Comparison of ENCODE assay signal across 9 mouse cellular contexts in the genomic region with DNA sequence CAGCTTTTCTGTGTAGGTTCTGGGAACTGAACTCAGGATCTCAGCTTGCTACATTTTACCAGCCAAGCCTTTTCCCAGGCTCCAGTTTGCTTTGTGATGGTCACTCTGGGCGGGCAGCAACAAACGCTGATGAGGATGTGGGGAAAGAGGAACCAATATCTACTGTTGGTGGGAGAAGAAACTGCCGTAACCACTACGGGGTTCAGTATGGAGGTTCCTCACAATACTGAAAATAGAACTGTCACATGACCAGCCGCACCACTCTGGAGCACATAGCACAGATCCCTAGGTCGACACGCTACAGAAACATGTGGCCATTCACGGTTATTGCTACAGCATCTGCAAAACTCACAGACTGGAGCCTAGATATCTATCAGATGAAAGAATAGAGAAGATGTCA. TPM values are rescaled to one million over a fixed set of nuclear protein-coding genes. Genes with fewer than 3 reads are reported as not detected.
DNase-seq lines count a peak whose midpoint lies in the region; ATAC-seq and TF ChIP-seq lines count a peak whose summit lies in the region.
"Had no signal": no experiment of that assay in that cellular context is flagged by ENCODE, and none has a peak within 500 bp of the region (broad histone marks: within the 10 kb centered on the region; RNA-seq: fewer than 3 reads in every experiment).

No protein-coding gene starts in this region.

- no peaks in the 10 kb centered on the region for H3K27me3 ChIP-seq in kidney, adult 2 months (replicated peaks; ENCODE audit: control insufficient read depth, insufficient read depth, low read length)
- H3K27me3 ChIP-seq in liver, postnatal 0 days (ENCODE audit: insufficient read depth, low read length) = no peaks in the 10 kb centered on the region

- TF ChIP-seq POLR2A in kidney, adult 2 months (IDR thresholded peaks at IDR 0.05; ENCODE audit: low read depth, low read length) = no peak
- no peak for TF ChIP-seq POLR2A in bone marrow macrophage, adult 2 months (IDR thresholded peaks at IDR 0.05; ENCODE audit: borderline replicate concordance, low read depth, low read length)

- no peaks in the 10 kb centered on the region for H3K36me3 ChIP-seq in kidney, adult 2 months (ENCODE audit: control insufficient read depth, insufficient read depth, low read length)
- H3K36me3 ChIP-seq in liver, postnatal 0 days (replicated peaks; ENCODE audit: insufficient read depth, low read length) = no peaks in the 10 kb centered on the region

- TF ChIP-seq EP300 in liver, postnatal 0 days (IDR thresholded peaks at IDR 0.05; ENCODE audit: low read depth) = no peak

- DNase-seq in kidney, adult 2 months = peak; percentile 19
- no peak for DNase-seq in kidney, postnatal 36 days
- peak; percentile 28 for DNase-seq in liver, postnatal 0 days
- peak; percentile 25 for DNase-seq in spleen, adult 12 weeks (ENCODE audit: low spot score)
- no peak for DNase-seq in kidney, adult 8-10 months
- no peak for DNase-seq in thymus, postnatal 36 days
- DNase-seq in adrenal gland, adult 18-20 months (ENCODE audit: low spot score in 2 of 2) = no peak
- DNase-seq: adrenal gland, postnatal 36 days had no signal

- no peak overlapping the region for H3K4me3 ChIP-seq in kidney, adult 2 months (ENCODE audit: insufficient read depth, low read depth, low read length)
- H3K4me3 ChIP-seq in bone marrow macrophage, adult 2 months (ENCODE audit: insufficient read depth, low read length) = peak overlapping the region; percentile 44
- H3K4me3 ChIP-seq in liver, postnatal 0 days (ENCODE audit: low read depth, low read length) = no peak overlapping the region

- H3K27ac ChIP-seq in kidney, adult 2 months (ENCODE audit: insufficient read depth, low read depth, low read length) = no peak overlapping the region
- peak overlapping the region; percentile 90 for H3K27ac ChIP-seq in bone marrow macrophage, adult 2 months (ENCODE audit: insufficient read depth, low read depth, low read length)
- H3K27ac ChIP-seq in liver, postnatal 0 days (ENCODE audit: low read depth) = peak overlapping the region; percentile 85

- no peak overlapping the region for H3K9ac ChIP-seq in liver, postnatal 0 days (replicated peaks)

- ATAC-seq in liver, postnatal 0 days = peak; percentile 74

- peak overlapping the region; percentile 51; the same call in 1 of the 2 replicates for H3K4me2 ChIP-seq in liver, postnatal 0 days (ENCODE audit: low read depth, low read length)

- no peaks in the 10 kb centered on the region for H3K9me3 ChIP-seq in liver, postnatal 0 days (ENCODE audit: low read length)

- no peaks in the 10 kb centered on the region for H3K4me1 ChIP-seq in kidney, adult 2 months (ENCODE audit: control insufficient read depth, insufficient read depth, low read length)
- peaks cover 20% of the 10 kb centered on the region for H3K4me1 ChIP-seq in bone marrow macrophage, adult 2 months (ENCODE audit: control insufficient read depth, insufficient read depth, low read length)
- peaks cover 20% of the 10 kb centered on the region for H3K4me1 ChIP-seq in liver, postnatal 0 days (ENCODE audit: insufficient read depth)

- 95% methylated on average over 8 of the region's 8 CpGs for WGBS in kidney, adult 2 months
- 40% methylated on average over 8 of the region's 8 CpGs for WGBS in liver, postnatal 0 days (ENCODE audit: insufficient replicate concordance)

- TF ChIP-seq CTCF in kidney, adult 2 months (conservative IDR thresholded peaks at IDR 0.05; ENCODE audit: insufficient read depth, insufficient read length, low read depth, low read length) = no peak
- no peak for TF ChIP-seq CTCF in bone marrow macrophage, adult 2 months (IDR thresholded peaks at IDR 0.05; ENCODE audit: low read depth, low read length)
- TF ChIP-seq CTCF in liver, postnatal 0 days (IDR thresholded peaks at IDR 0.05; ENCODE audit: low read depth) = 0 out of 2 replicates have a peak, but pooled peaks have one; percentile 5

RNA-seq across cellular contexts. Expression of a gene that starts 57.2 kb away (rescaled TPM):
- 13.1 and 14.3 TPM in 2 replicates for polyA plus RNA-seq in kidney, adult 2 months (2012; rRNA removed)
- 33.9 and 36.6 TPM in 2 replicates for polyA plus RNA-seq in bone marrow macrophage, adult 2 months (2012; ENCODE audit: insufficient read depth, insufficient read length, missing spikeins)
- 41.0 and 48.0 TPM in 2 replicates for polyA plus RNA-seq in liver, postnatal 0 days (2015; fragmentation: Nextera tagmentation; extraction: Ambion mirVana)
- 10 to 100 TPM; 39.7 to 50.8 TPM for total RNA-seq in adrenal gland, adult 18-20 months (2021)

Comparison
In these comparisons a context has a peak if more than half of its experiments do, and no peak if none do; other contexts are left out.
1. DNase-seq: peak in kidney, adult 2 months (single experiment), liver, postnatal 0 days (single experiment) and spleen, adult 12 weeks (single experiment); none in kidney, postnatal 36 days (0 of 2), kidney, adult 8-10 months (0 of 2), thymus, postnatal 36 days (0 of 2) and adrenal gland, adult 18-20 months (0 of 2).